Mouse (Mus musculus): ENCODE data around the gene Nectin1. TPM values are rescaled to one million over a fixed set of nuclear protein-coding genes. Genes with fewer than 3 reads are reported as not detected.

Gene Nectin1
- total and polyA plus RNA-seq, 2 experiments from 2014 or later = 15.4 to 71.6 TPM

DNA sequence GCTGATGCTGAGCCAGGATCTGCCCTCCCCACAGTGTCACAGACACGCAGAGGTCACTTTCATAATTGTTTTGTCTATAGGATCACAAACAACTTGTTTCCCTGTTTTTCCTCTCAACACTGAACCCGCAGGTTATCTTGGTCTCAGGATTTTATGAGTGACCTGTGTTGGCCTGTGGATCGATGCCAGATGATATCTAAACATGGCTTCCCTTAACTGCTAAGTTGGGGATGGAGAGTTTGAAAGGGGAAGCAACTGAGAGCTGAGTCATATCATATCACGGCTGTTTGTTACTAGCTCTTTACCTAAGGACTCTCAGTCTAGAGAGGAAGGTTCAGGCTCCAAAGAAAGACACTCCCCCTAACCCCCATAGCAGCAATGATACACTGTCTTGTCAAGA, 11.7 kb downstream of the Nectin1 start:
- peaks cover 16% of the 10 kb centered on the region; the same call in 1 of the 2 replicates for H3K4me1 ChIP-seq (ENCODE audit: insufficient read depth, low read length)
- no peak overlapping the region for H3K27ac ChIP-seq (ENCODE audit: low read depth, low read length)
- no peak overlapping the region for H3K4me3 ChIP-seq (ENCODE audit: low read depth, low read length)
- DNase-seq (ENCODE audit: low spot score) (no peak), ATAC-seq (ENCODE audit: low FRiP score) (no peak)
- WGBS = 81% methylated on average over 4 of the region's 4 CpGs
- no peak overlapping the region for H3K9ac ChIP-seq (replicated peaks; ENCODE audit: low read length, poor library complexity, severe bottlenecking)
- H3K9me3 ChIP-seq (ENCODE audit: low read length) = no peaks in the 10 kb centered on the region
- no peak overlapping the region for H3K4me2 ChIP-seq (ENCODE audit: low read depth, low read length, poor library complexity, severe bottlenecking)
- H3K36me3 ChIP-seq (ENCODE audit: insufficient read depth, low read length) = no peaks in the 10 kb centered on the region
- no peaks in the 10 kb centered on the region for H3K27me3 ChIP-seq (ENCODE audit: insufficient read depth, low read length)
- no peak for TF ChIP-seq CTCF (IDR thresholded peaks at IDR 0.05)

DNA sequence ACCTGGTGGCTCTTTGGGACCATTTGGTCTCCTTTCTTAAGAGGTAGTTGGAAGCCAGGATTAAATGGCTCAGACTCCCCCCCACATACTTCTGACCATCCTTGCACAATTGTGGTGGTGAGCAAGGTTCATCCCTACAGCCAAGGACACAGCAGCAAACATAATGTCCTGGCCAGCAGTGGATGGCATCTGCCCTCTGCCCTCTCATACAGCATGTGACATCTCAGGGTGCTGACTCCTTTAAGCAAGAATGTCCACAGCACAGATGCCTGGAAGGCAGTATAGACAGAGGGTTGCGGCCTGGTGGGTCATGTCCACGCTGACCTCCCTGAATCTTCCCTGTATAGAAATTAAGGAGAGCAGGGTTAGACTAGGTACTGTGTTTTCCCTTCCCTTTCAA, 12.1 kb downstream of the Nectin1 start:
- Histone ChIP-seq H3K27me3 (ENCODE audit: insufficient read depth, low read length) (no peaks in the 10 kb centered on the region), H3K4me2 (ENCODE audit: low read depth, low read length, poor library complexity, severe bottlenecking) (no peak overlapping the region), H3K4me3 (ENCODE audit: low read depth, low read length) (no peak overlapping the region), H3K9ac (replicated peaks; ENCODE audit: low read length, poor library complexity, severe bottlenecking) (no peak overlapping the region), H3K4me1 (ENCODE audit: insufficient read depth, low read length) (peaks cover 17% of the 10 kb centered on the region; the same call in 1 of the 2 replicates), H3K9me3 (ENCODE audit: low read length) (no peaks in the 10 kb centered on the region), H3K36me3 (ENCODE audit: insufficient read depth, low read length) (no peaks in the 10 kb centered on the region), H3K27ac (ENCODE audit: low read depth, low read length) (no peak overlapping the region)
- ATAC-seq (ENCODE audit: low FRiP score) (no peak), DNase-seq (ENCODE audit: low spot score) (no peak)
- WGBS = 96% methylated on average over 2 of the region's 2 CpGs
- TF ChIP-seq CTCF (IDR thresholded peaks at IDR 0.05) = no peak

DNA sequence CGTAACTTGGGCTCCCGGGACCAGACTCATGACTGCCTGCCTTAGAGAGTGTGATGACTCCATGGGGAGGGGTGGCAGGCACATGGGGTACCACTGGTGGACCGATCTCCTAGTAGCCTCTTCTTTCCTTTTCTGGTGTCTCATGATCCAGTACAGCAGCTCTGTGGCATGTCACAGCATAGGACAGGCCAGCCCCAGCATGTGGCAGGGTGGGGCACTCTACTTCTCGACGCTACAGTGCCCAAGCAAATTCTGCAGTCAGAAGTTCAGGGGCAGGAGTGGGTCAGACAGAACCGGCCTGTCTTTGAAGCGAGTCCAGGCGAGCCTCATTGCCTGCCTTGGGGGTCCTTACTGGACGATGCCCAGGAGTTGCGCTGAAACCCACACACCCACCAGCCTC, 13.4 kb downstream of the Nectin1 start:
- H3K4me1 ChIP-seq (ENCODE audit: insufficient read depth, low read length) = peaks cover 28% of the 10 kb centered on the region
- no peak overlapping the region for H3K4me3 ChIP-seq (ENCODE audit: low read depth, low read length)
- no peak overlapping the region for H3K27ac ChIP-seq (ENCODE audit: low read depth, low read length)
- no peaks in the 10 kb centered on the region for H3K9me3 ChIP-seq (ENCODE audit: low read length)
- ATAC-seq (ENCODE audit: low FRiP score) = no peak
- no peak for DNase-seq (ENCODE audit: low spot score)
- no peak overlapping the region for H3K9ac ChIP-seq (replicated peaks; ENCODE audit: low read length, poor library complexity, severe bottlenecking)
- H3K27me3 ChIP-seq (ENCODE audit: insufficient read depth, low read length) = no peaks in the 10 kb centered on the region
- no peaks in the 10 kb centered on the region for H3K36me3 ChIP-seq (ENCODE audit: insufficient read depth, low read length)
- no peak for TF ChIP-seq CTCF (IDR thresholded peaks at IDR 0.05)
- H3K4me2 ChIP-seq (ENCODE audit: low read depth, low read length, poor library complexity, severe bottlenecking) = no peak overlapping the region
- WGBS = 73% methylated on average over 10 of the region's 10 CpGs

DNA sequence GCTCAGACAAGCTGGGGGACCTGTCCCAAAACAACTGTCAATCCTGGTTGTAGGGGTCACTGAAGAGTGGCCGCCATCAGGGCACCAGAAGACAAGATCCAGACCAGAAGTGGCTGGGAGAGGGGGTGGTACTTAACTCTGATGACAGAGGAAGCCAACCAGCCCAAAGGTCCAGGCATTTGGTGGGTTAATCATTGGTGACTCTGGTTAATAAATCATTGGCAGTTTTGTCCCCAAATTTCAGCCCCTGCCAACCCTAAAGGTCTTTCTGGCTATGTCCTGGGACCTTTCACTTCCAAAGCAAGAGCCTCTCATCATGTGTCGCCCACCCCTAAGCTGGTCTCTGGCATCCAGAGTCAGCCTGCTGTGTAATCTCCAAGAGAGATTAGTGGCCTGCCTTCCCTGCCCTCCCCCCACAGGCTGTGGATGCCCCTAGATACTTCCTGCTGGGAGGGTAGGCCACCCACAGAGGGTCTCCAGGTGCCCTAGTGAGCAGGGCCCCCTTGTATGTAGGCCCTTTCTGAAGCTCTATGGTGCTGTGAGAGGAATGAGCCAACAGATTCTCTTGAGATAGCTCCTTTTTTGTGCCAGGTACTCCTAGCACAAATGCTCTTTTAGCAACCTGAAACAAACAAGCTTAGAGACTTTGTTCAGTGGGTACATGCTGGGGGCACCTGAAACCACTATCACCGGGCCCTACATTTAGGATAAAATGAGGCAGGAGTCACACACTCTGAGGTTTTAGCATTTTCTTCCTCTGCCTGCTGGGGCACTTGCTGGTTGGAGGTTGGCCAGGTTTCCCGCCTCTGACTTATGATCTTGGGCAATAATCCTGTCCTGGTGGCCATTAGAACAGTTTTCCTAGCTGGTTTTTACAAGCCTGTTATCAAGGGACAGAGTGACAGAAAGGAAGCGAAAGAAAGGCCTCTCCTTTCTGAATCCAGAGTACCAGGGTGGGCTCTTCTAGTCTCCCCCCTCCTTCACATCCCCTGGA, 14.5 kb downstream of the Nectin1 start:
- no peak overlapping the region for H3K27ac ChIP-seq (ENCODE audit: low read depth, low read length)
- no peak overlapping the region for H3K4me3 ChIP-seq (ENCODE audit: low read depth, low read length)
- TF ChIP-seq CTCF (IDR thresholded peaks at IDR 0.05) = no peak
- WGBS = 62% methylated on average over 5 of the region's 5 CpGs
- DNase-seq (ENCODE audit: low spot score) = no peak
- H3K4me2 ChIP-seq (ENCODE audit: low read depth, low read length, poor library complexity, severe bottlenecking) = no peak overlapping the region
- 0 out of 2 replicates have a peak overlapping the region, but pooled peaks have one; percentile 24 for H3K9ac ChIP-seq (replicated peaks; ENCODE audit: low read length, poor library complexity, severe bottlenecking)
- H3K9me3 ChIP-seq (ENCODE audit: low read length) = no peaks in the 10 kb centered on the region
- ATAC-seq (ENCODE audit: low FRiP score) = no peak
- H3K36me3 ChIP-seq (ENCODE audit: insufficient read depth, low read length) = no peaks in the 10 kb centered on the region
- peaks cover 28% of the 10 kb centered on the region for H3K4me1 ChIP-seq (ENCODE audit: insufficient read depth, low read length)
- H3K27me3 ChIP-seq (ENCODE audit: insufficient read depth, low read length) = no peaks in the 10 kb centered on the region

DNA sequence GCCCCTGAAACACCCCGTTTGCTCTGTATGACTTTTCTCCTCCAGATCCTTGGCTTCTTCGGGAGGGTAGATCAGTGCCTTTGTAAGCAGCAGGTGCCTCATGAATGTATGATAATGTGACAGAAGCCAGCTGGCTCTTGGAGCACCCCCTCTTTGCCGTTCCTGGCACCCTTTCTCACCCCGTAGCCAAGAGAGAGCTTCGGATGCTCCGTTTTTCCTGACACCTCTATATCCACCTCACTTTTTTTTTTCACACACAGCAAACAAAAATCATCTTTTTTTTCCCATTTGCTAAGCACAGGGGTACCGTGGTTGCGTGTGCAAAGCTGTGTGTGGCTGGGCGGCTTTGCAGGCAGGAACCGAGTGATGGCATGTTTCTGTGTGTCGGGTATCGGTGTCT, 16.3 kb downstream of the Nectin1 start:
- no peak overlapping the region for H3K27ac ChIP-seq (ENCODE audit: low read depth, low read length)
- no peak for DNase-seq (ENCODE audit: low spot score)

DNA sequence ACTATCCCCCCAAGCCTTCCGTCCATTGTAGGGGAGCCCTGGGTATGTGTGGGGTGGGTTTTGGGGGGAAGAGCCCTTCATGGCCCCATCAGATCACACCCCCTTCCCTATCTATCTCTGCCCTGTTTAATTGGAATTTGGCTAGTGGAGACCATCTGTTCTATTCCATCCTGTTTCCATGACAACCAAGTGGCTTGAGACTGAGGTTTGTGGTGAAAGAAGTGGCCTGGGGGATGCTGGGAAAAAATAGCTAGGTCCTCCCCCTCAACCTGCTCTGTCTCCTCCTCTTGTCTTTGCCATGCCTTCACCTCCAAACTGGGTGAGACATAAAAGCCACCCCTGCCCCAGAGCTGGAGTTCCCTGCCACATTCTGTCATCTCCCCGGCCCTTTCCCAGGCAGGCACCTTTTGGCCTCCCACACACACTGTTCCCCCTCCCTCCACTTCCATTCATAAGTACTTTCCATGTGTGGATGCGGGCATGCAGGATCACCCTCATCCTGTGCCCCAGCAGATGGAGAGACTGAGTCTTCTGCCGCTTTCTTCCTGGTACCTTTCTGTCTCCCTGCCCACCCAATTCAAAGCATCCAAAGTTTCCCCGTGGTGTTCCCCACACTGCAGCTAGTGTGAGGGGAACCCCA, 17.5 kb downstream of the Nectin1 start:
- H3K9me3 ChIP-seq (ENCODE audit: low read length) = no peaks in the 10 kb centered on the region
- H3K27ac ChIP-seq (ENCODE audit: low read depth, low read length) = peak overlapping the region; percentile 67
- H3K36me3 ChIP-seq (ENCODE audit: insufficient read depth, low read length) = no peaks in the 10 kb centered on the region
- peak; percentile 93 for DNase-seq (ENCODE audit: low spot score)
- no peak overlapping the region for H3K9ac ChIP-seq (replicated peaks; ENCODE audit: low read length, poor library complexity, severe bottlenecking)
- H3K4me3 ChIP-seq (ENCODE audit: low read depth, low read length) = no peak overlapping the region
- no peak for TF ChIP-seq CTCF (IDR thresholded peaks at IDR 0.05)
- WGBS = 40% methylated on average over 5 of the region's 5 CpGs
- peak; percentile 67 for ATAC-seq (ENCODE audit: low FRiP score)
- peak overlapping the region; percentile 18 for H3K4me2 ChIP-seq (ENCODE audit: low read depth, low read length, poor library complexity, severe bottlenecking)
- H3K4me1 ChIP-seq (ENCODE audit: insufficient read depth, low read length) = peaks cover 32% of the 10 kb centered on the region
- H3K27me3 ChIP-seq (ENCODE audit: insufficient read depth, low read length) = no peaks in the 10 kb centered on the region

More for the DNA sequence above, 16.3 kb downstream of the Nectin1 start:
- Histone ChIP-seq H3K4me2 (ENCODE audit: low read depth, low read length, poor library complexity, severe bottlenecking) (no peak overlapping the region), H3K36me3 (ENCODE audit: insufficient read depth, low read length) (no peaks in the 10 kb centered on the region), H3K27me3 (ENCODE audit: insufficient read depth, low read length) (no peaks in the 10 kb centered on the region), H3K9me3 (ENCODE audit: low read length) (no peaks in the 10 kb centered on the region), H3K4me1 (ENCODE audit: insufficient read depth, low read length) (peaks cover 28% of the 10 kb centered on the region), H3K4me3 (ENCODE audit: low read depth, low read length) (no peak overlapping the region), H3K9ac (replicated peaks; ENCODE audit: low read length, poor library complexity, severe bottlenecking) (no peak overlapping the region)
- 61% methylated on average over 12 of the region's 12 CpGs for WGBS
- TF ChIP-seq CTCF (IDR thresholded peaks at IDR 0.05) = no peak
- no peak for ATAC-seq (ENCODE audit: low FRiP score)

Measured in midbrain, postnatal 0 days (tissue).